Mouse (Mus musculus): ENCODE data around the gene Cyp2d11. TPM values are rescaled to one million over a fixed set of nuclear protein-coding genes. Genes with fewer than 3 reads are reported as not detected.

Gene Cyp2d11
- total RNA-seq, 2 experiments from 2014 or later = 0.63 TPM; not detected in 1

Small RNA genes lying within 50 kb of the gene (microRNA-seq; reads per million reads assigned to microRNA genes)
- 0 reads per million in 2 experiments for gene Gm25990 (ENCODE audit: borderline number of aligned reads in 2 of 2)
- 0 reads per million in 2 experiments for gene Gm27331 (ENCODE audit: borderline number of aligned reads in 2 of 2)
- 0 reads per million in 2 experiments for gene Mir7684 (ENCODE audit: borderline number of aligned reads in 2 of 2)

Other genes starting within 250 kb of the Cyp2d11 start
- gene Srebf2, start 246.8 kb downstream of the Cyp2d11 start, total RNA-seq (2021) = 100 to 1,000 TPM in 1 of 2 experiments, 10 to 100 TPM in 1; 79.3 to 109 TPM
- under 1 TPM; 0.13 to 0.27 TPM for gene Shisa8, start 181.2 kb downstream of the Cyp2d11 start, total RNA-seq (2021)
- under 1 TPM; 0.16 to 0.17 TPM for gene Tnfrsf13c, start 169.7 kb downstream of the Cyp2d11 start, total RNA-seq (2021)
- 1 to 10 TPM; 2.4 to 2.5 TPM for gene Cenpm, start 149.3 kb downstream of the Cyp2d11 start, total RNA-seq (2021)
- under 1 TPM; 0.33 to 0.90 TPM for gene 1500009C09Rik, start 141.6 kb downstream of the Cyp2d11 start, total RNA-seq (2021)
- 1 to 10 TPM; 3.4 to 3.8 TPM for gene Sept3, start 119.1 kb downstream of the Cyp2d11 start, total RNA-seq (2021)
- gene Wbp2nl, start 95.1 kb downstream of the Cyp2d11 start, total RNA-seq (2021) = not detected
- gene Naga, start 55.1 kb downstream of the Cyp2d11 start, total RNA-seq (2021) = 10 to 100 TPM; 46.1 to 67.0 TPM
- gene Pheta2, start 55.1 kb downstream of the Cyp2d11 start, total RNA-seq (2021) = 1 to 10 TPM in 1 of 2 experiments, under 1 TPM in 1; 0.46 to 1.1 TPM
- 100 to 1,000 TPM; 173 to 178 TPM for gene Smdt1, start 55.1 kb downstream of the Cyp2d11 start, total RNA-seq (2021)
- gene Ndufa6, start 39.7 kb downstream of the Cyp2d11 start, total RNA-seq (2021) = 100 to 1,000 TPM; 512 to 543 TPM
- gene Cyp2d22, start 13.8 kb downstream of the Cyp2d11 start, total RNA-seq (2021) = 10 to 100 TPM; 47.7 to 48.8 TPM
- gene Cyp2d10, start 13.2 kb upstream of the Cyp2d11 start, total RNA-seq (2021) = not detected
- not detected for gene Cyp2d9, start 39.4 kb upstream of the Cyp2d11 start, total RNA-seq (2021)
- gene Cyp2d12, start 161.1 kb upstream of the Cyp2d11 start, total RNA-seq (2021) = not detected
- not detected for gene Cyp2d34, start 226.9 kb upstream of the Cyp2d11 start, total RNA-seq (2021)